Mouse (Mus musculus): ENCODE measurements around the gene Chuk. TPM values are rescaled to one million over a fixed set of nuclear protein-coding genes. Genes with fewer than 3 reads are reported as not detected.

Gene Chuk
- total and polyA plus RNA-seq, 2 experiments from 2014 or later: 19.3 to 47.1 TPM

GRCm38 (mm10) chr19:44069121-44069913 lies 38.0 kb downstream of the Chuk start, which contains the start of gene Erlin1:
Erlin1 (minus strand) TSS chr19:44069785.
- peak; percentile 77 for DNase-seq (ENCODE audit: low spot score)
- peak within 1 kb of the TSS; percentile 31; the same call in 1 of the 2 replicates for H3K27ac ChIP-seq (ENCODE audit: low read depth)
- TF ChIP-seq EP300 (IDR thresholded peaks at IDR 0.05; ENCODE audit: low read depth) (no peak), CTCF (IDR thresholded peaks at IDR 0.05; ENCODE audit: low read depth) (no peak)
- peak within 1 kb of the TSS; percentile 77 for H3K4me3 ChIP-seq (ENCODE audit: low read depth, low read length)
- peak within 1 kb of the TSS; percentile 60 for H3K9ac ChIP-seq (replicated peaks; ENCODE audit: low read depth, low read length)
- ATAC-seq (ENCODE audit: insufficient read depth, low read depth): peak; percentile 94
- H3K4me1 ChIP-seq (ENCODE audit: control insufficient read depth, insufficient read depth): peaks cover 6% of the 10 kb centered on the region; the same call in 1 of the 2 replicates
- WGBS: under 1% methylated on average over 73 of the region's 75 CpGs
- peak within 1 kb of the TSS; percentile 94 for H3K4me2 ChIP-seq (ENCODE audit: low read depth, low read length)
- no peaks in the 10 kb centered on the region for H3K27me3 ChIP-seq (ENCODE audit: control insufficient read depth, insufficient read depth, low read length)
- peaks cover 15% of the 10 kb centered on the region; the same call in 1 of the 2 replicates for H3K36me3 ChIP-seq (replicated peaks; ENCODE audit: control insufficient read depth, insufficient read depth, low read length)
- H3K9me3 ChIP-seq (replicated peaks; ENCODE audit: control insufficient read depth, low read length): no peaks in the 10 kb centered on the region

GRCm38 (mm10) chr19:44068232-44068631 lies 39.0 kb downstream of the Chuk start:
- WGBS: 80% methylated on average over 4 of the region's 4 CpGs
- ATAC-seq (ENCODE audit: insufficient read depth, low read depth) (no peak), DNase-seq (ENCODE audit: low spot score) (no peak)
- H3K4me3 ChIP-seq (ENCODE audit: low read depth, low read length): no peak overlapping the region
- TF ChIP-seq EP300 (IDR thresholded peaks at IDR 0.05; ENCODE audit: low read depth): no peak
- TF ChIP-seq CTCF (IDR thresholded peaks at IDR 0.05; ENCODE audit: low read depth): no peak
- no peaks in the 10 kb centered on the region for H3K27me3 ChIP-seq (ENCODE audit: control insufficient read depth, insufficient read depth, low read length)
- H3K9ac ChIP-seq (replicated peaks; ENCODE audit: low read depth, low read length): no peak overlapping the region
- 0 out of 2 replicates have a peak, but pooled peaks cover 12% of the 10 kb centered on the region for H3K36me3 ChIP-seq (replicated peaks; ENCODE audit: control insufficient read depth, insufficient read depth, low read length)
- H3K9me3 ChIP-seq (replicated peaks; ENCODE audit: control insufficient read depth, low read length): no peaks in the 10 kb centered on the region
- no peak overlapping the region for H3K27ac ChIP-seq (ENCODE audit: low read depth)
- peak overlapping the region; percentile 94 for H3K4me2 ChIP-seq (ENCODE audit: low read depth, low read length)
- peaks cover 6% of the 10 kb centered on the region; the same call in 1 of the 2 replicates for H3K4me1 ChIP-seq (ENCODE audit: control insufficient read depth, insufficient read depth)

DNA sequence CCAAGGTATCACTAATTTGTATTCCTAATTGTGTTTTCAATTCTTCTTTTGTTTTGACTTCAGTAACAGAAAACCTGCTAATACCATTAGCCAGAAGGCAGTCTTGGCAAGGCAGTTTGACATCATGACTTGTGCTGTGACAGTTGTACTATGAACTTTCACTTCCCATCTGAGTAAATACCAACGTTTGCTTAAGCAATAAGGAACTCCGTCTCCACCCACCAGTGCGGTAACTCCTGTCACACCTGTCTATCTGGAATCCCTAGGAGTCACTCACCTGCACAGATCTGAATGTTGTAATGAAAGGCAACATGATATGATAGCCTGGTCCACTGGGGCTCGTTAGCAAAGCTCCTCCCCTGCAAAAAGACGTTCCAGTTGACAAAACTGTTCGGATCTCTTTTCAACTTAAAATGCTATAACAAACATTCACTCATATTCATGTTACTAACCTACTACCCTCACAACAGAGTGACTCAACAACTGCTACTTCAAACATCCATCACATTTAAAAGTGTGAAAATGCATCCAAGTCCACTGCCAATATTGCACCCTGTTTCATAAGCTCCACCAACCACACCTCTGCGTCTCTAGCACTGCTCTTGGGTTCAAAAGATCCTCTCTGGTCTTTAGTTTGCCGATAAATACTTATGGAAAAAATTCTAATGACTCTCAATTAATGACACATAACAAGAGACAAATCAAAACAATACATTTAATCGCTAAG lies 39.8 kb downstream of the Chuk start:
- TF ChIP-seq EP300 (IDR thresholded peaks at IDR 0.05; ENCODE audit: low read depth) (no peak), CTCF (IDR thresholded peaks at IDR 0.05; ENCODE audit: low read depth) (no peak)
- 81% methylated on average over 9 of the region's 9 CpGs for WGBS
- H3K4me2 ChIP-seq (ENCODE audit: low read depth, low read length): no peak overlapping the region

DNA sequence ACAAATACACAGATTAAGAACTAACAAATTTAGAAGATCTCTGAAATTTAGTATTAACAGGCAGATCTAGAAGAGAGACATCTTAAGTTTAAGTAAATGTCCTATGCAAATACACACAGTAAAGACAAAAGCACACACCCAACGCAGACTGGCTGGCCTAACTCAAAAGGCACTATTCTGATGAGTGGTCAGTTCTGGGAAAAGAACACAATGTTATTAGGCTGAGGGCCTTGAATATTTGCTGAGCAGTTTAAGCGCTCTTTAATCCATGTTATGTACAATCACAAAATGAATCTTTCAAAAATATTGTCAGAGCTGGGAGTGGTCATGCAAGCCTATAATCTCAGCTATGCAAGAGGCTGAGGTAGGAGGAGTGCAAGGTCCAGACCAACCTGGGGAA lies 42.5 kb downstream of the Chuk start:
- no peak for TF ChIP-seq EP300 (IDR thresholded peaks at IDR 0.05; ENCODE audit: low read depth)
- TF ChIP-seq CTCF (IDR thresholded peaks at IDR 0.05; ENCODE audit: low read depth): no peak
- peaks cover 6% of the 10 kb centered on the region; the same call in 1 of the 2 replicates for H3K4me1 ChIP-seq (ENCODE audit: control insufficient read depth, insufficient read depth)
- no peak overlapping the region for H3K27ac ChIP-seq (ENCODE audit: low read depth)
- H3K9me3 ChIP-seq (replicated peaks; ENCODE audit: control insufficient read depth, low read length): no peaks in the 10 kb centered on the region
- no peaks in the 10 kb centered on the region for H3K27me3 ChIP-seq (ENCODE audit: control insufficient read depth, insufficient read depth, low read length)
- DNase-seq (ENCODE audit: low spot score) (no peak), ATAC-seq (ENCODE audit: insufficient read depth, low read depth) (no peak)
- peaks cover 23% of the 10 kb centered on the region for H3K36me3 ChIP-seq (replicated peaks; ENCODE audit: control insufficient read depth, insufficient read depth, low read length)
- no peak overlapping the region for H3K9ac ChIP-seq (replicated peaks; ENCODE audit: low read depth, low read length)
- H3K4me2 ChIP-seq (ENCODE audit: low read depth, low read length): no peak overlapping the region
- H3K4me3 ChIP-seq (ENCODE audit: low read depth, low read length): no peak overlapping the region
- 99% methylated on average over 2 of the region's 2 CpGs for WGBS

More for the DNA sequence above, 39.8 kb downstream of the Chuk start:
- Histone ChIP-seq H3K9ac (replicated peaks; ENCODE audit: low read depth, low read length) (no peak overlapping the region), H3K9me3 (replicated peaks; ENCODE audit: control insufficient read depth, low read length) (no peaks in the 10 kb centered on the region), H3K4me3 (ENCODE audit: low read depth, low read length) (no peak overlapping the region), H3K27ac (ENCODE audit: low read depth) (no peak overlapping the region), H3K36me3 (replicated peaks; ENCODE audit: control insufficient read depth, insufficient read depth, low read length) (0 out of 2 replicates have a peak, but pooled peaks cover 7% of the 10 kb centered on the region), H3K27me3 (ENCODE audit: control insufficient read depth, insufficient read depth, low read length) (no peaks in the 10 kb centered on the region), H3K4me1 (ENCODE audit: control insufficient read depth, insufficient read depth) (peaks cover 6% of the 10 kb centered on the region; the same call in 1 of the 2 replicates)
- DNase-seq (ENCODE audit: low spot score) (no peak), ATAC-seq (ENCODE audit: insufficient read depth, low read depth) (no peak)

DNA sequence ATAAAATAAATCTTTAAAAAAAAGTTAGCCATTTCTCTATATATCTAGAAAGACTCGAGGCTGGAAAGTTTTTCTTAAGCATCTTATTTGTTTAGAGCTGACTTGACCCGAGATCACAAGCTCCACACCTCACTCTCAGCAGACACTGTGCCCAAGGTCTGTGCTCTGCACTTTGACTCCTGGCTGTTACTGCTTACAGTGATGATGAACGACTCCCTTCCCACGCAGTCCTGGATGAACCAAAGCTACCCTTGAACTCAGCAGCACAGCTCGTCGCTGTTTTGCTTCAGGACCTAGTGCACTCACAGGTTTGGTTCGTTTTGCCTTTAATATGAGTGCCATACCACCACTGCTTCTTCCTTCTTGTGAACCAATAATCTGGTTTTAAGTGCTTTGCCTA lies 43.5 kb downstream of the Chuk start:
- no peak overlapping the region for H3K9ac ChIP-seq (replicated peaks; ENCODE audit: low read depth, low read length)
- no peak for DNase-seq (ENCODE audit: low spot score)
- 84% methylated on average over 7 of the region's 7 CpGs for WGBS
- no peaks in the 10 kb centered on the region for H3K27me3 ChIP-seq (ENCODE audit: control insufficient read depth, insufficient read depth, low read length)
- no peak overlapping the region for H3K27ac ChIP-seq (ENCODE audit: low read depth)
- TF ChIP-seq CTCF (IDR thresholded peaks at IDR 0.05; ENCODE audit: low read depth) (no peak), EP300 (IDR thresholded peaks at IDR 0.05; ENCODE audit: low read depth) (no peak)
- H3K4me2 ChIP-seq (ENCODE audit: low read depth, low read length): no peak overlapping the region
- no peak overlapping the region for H3K4me3 ChIP-seq (ENCODE audit: low read depth, low read length)
- peaks cover 23% of the 10 kb centered on the region for H3K36me3 ChIP-seq (replicated peaks; ENCODE audit: control insufficient read depth, insufficient read depth, low read length)
- H3K4me1 ChIP-seq (ENCODE audit: control insufficient read depth, insufficient read depth): peaks cover 6% of the 10 kb centered on the region; the same call in 1 of the 2 replicates
- H3K9me3 ChIP-seq (replicated peaks; ENCODE audit: control insufficient read depth, low read length): no peaks in the 10 kb centered on the region
- no peak for ATAC-seq (ENCODE audit: insufficient read depth, low read depth)

Measured in heart, postnatal 0 days (tissue).